Mouse (Mus musculus): ENCODE measurements around the gene Nipa2. TPM values are rescaled to one million over a fixed set of nuclear protein-coding genes. Genes with fewer than 3 reads are reported as not detected.

Nipa2 gene
- polyA plus RNA-seq (2011; ENCODE audit: insufficient read depth, insufficient read length, low replicate concordance, missing spikeins) = 8.9 and 23.8 TPM in 2 replicates

DNA sequence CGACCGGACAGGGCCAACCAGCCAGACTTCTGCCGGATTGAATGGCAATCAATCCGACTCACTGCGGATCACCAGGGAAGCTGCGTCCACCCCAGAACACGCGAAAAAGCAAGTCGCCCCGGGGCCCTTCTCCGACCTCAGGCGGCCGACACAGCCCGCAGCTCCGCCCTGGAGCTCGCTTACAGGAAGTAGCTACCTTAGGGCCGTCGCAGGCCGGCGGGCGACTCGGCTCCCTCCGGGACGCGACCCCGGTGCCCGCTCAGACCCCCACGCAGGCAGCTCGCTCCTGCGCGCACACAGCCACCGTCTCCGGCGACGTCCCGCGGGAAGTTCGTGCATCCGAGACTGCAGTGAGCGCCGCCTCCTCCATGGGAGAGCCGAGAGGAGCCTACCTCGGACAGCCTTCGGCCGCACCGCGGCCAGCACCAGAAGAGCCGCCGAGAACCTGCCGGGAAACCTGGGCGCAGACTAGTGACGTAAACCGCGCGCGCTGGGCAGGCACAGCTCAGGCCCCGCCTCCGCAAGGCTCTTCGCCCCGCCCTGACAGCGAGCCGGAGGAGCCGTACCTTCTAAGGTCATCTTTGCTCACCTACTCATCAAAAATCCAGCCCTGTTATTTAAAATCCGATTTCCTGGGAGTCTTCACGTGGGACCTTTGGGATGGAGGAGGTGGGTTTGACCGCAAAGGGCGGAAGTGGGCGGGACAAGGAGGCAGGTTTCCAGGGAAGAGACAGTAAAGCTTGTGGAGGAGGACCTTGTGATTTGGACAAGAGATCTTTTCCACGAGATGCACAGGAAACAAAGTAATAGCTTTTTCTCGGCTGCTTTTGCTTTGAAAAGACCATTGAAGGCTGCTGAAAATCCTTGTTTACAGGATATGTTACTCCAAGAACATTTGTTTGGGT, at the start of gene Nipa2:
TSS of gene Nipa2 (minus strand) at position 473 of the 905 bp plus-strand sequence.
- Histone ChIP-seq H3K4me1 (ENCODE audit: control insufficient read depth, insufficient read depth, low read length) (0 out of 2 replicates have a peak, but pooled peaks cover 1% of the 10 kb centered on the region), H3K27ac (ENCODE audit: control insufficient read depth, insufficient read depth, low read depth, low read length, poor library complexity) (peak within 1 kb of the TSS; percentile 95), H3K4me3 (replicated peaks; ENCODE audit: control insufficient read depth, low read depth, low read length) (peak within 1 kb of the TSS; percentile 90)
- WGBS = under 1% methylated on average over 70 of the region's 70 CpGs
- peak; percentile 83; the same call in 1 of the 2 replicates for TF ChIP-seq POLR2A (IDR thresholded peaks at IDR 0.05; ENCODE audit: borderline replicate concordance, control insufficient read depth, low read depth, low read length)
- TF ChIP-seq CTCF (IDR thresholded peaks at IDR 0.05; ENCODE audit: control insufficient read depth, insufficient read depth, low read length) = no peak

DNA sequence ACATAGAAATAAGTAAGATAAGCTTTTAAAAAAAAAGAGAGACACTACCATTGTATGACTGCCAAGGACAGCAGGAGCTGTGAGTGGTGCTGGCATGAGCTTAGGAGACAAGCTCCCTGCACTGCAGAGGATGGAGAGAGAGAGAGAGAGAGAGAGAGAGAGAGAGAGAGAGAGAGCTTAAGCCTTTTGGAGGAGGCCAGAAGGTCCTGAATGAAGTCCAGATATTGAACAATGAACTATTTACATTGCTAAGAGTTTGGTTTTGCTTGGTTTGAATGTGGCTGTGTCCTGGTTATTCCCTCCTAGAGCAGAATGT, 48.7 kb upstream of the Nipa2 start:
- no peak overlapping the region for H3K27ac ChIP-seq (ENCODE audit: control insufficient read depth, insufficient read depth, low read depth, low read length, poor library complexity)

GRCm38 (mm10) chr7:56010318-56011017, 48.2 kb upstream of the Nipa2 start:
- no peak overlapping the region for H3K27ac ChIP-seq (ENCODE audit: control insufficient read depth, insufficient read depth, low read depth, low read length, poor library complexity)
- no peaks in the 10 kb centered on the region; the same call in 1 of the 2 replicates for H3K4me1 ChIP-seq (ENCODE audit: control insufficient read depth, insufficient read depth, low read length)
- 80% methylated on average over 4 of the region's 4 CpGs for WGBS
- TF ChIP-seq CTCF (IDR thresholded peaks at IDR 0.05; ENCODE audit: control insufficient read depth, insufficient read depth, low read length) = no peak
- TF ChIP-seq POLR2A (IDR thresholded peaks at IDR 0.05; ENCODE audit: borderline replicate concordance, control insufficient read depth, low read depth, low read length) = no peak
- H3K4me3 ChIP-seq (replicated peaks; ENCODE audit: control insufficient read depth, low read depth, low read length) = no peak overlapping the region

More for the DNA sequence above, 48.7 kb upstream of the Nipa2 start:
- TF ChIP-seq CTCF (IDR thresholded peaks at IDR 0.05; ENCODE audit: control insufficient read depth, insufficient read depth, low read length) = no peak
- no peak for TF ChIP-seq POLR2A (IDR thresholded peaks at IDR 0.05; ENCODE audit: borderline replicate concordance, control insufficient read depth, low read depth, low read length)
- no peaks in the 10 kb centered on the region; the same call in 1 of the 2 replicates for H3K4me1 ChIP-seq (ENCODE audit: control insufficient read depth, insufficient read depth, low read length)
- no peak overlapping the region for H3K4me3 ChIP-seq (replicated peaks; ENCODE audit: control insufficient read depth, low read depth, low read length)

DNA sequence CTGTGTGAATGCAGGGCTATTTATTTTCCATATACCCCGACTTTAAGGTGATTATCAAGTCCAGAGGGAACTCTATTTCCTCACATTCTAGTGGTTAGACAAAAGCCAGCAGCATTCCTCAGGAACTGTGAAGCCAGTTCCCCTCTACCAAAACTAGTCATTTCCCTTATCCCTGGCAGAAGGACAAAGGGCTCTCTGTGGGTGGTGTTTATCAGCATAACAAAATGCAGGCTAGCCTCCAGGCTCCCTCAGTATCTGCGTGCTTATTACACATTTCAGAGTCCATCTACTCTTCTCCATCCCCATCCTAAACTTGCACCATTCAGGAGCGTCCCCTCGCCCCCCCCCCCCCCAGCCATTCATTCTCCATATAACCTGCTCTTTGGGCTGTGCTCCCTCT, 36.7 kb upstream of the Nipa2 start:
- Histone ChIP-seq H3K4me1 (ENCODE audit: control insufficient read depth, insufficient read depth, low read length) (no peaks in the 10 kb centered on the region; the same call in 1 of the 2 replicates), H3K27ac (ENCODE audit: control insufficient read depth, insufficient read depth, low read depth, low read length, poor library complexity) (no peak overlapping the region)
- 74% methylated on average over 4 of the region's 4 CpGs for whole genome bisulfite sequencing

GRCm38 (mm10) chr7:55995013-55995412, 32.7 kb upstream of the Nipa2 start:
- Histone ChIP-seq H3K4me1 (ENCODE audit: control insufficient read depth, insufficient read depth, low read length) (no peaks in the 10 kb centered on the region; the same call in 1 of the 2 replicates), H3K4me3 (replicated peaks; ENCODE audit: control insufficient read depth, low read depth, low read length) (no peak overlapping the region), H3K27ac (ENCODE audit: control insufficient read depth, insufficient read depth, low read depth, low read length, poor library complexity) (no peak overlapping the region)
- TF ChIP-seq CTCF (IDR thresholded peaks at IDR 0.05; ENCODE audit: control insufficient read depth, insufficient read depth, low read length) = no peak
- TF ChIP-seq POLR2A (IDR thresholded peaks at IDR 0.05; ENCODE audit: borderline replicate concordance, control insufficient read depth, low read depth, low read length) = no peak
- 82% methylated on average over 4 of the region's 4 CpGs for WGBS

More for the DNA sequence above, 36.7 kb upstream of the Nipa2 start:
- TF ChIP-seq POLR2A (IDR thresholded peaks at IDR 0.05; ENCODE audit: borderline replicate concordance, control insufficient read depth, low read depth, low read length) (no peak), CTCF (IDR thresholded peaks at IDR 0.05; ENCODE audit: control insufficient read depth, insufficient read depth, low read length) (no peak)
- H3K4me3 ChIP-seq (replicated peaks; ENCODE audit: control insufficient read depth, low read depth, low read length) = no peak overlapping the region

DNA sequence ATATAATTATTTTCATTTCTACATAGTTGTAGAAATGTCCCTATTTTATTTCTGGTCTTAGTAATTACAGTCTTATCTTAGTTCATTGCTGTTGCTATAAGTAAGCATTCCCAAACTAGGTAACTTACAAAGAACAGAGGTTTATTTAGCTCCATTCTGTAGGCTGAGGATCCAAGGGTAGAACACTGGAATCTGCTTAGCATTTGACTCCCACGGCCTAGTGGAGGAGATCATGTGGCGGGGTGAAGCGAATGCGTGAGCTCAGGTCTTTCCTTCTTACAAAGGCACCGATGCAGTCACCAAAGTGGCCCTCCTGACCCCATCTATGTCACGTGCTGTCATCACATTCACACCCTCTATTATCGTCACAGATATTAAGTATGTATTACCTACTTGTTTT, 29.6 kb upstream of the Nipa2 start:
- H3K4me3 ChIP-seq (replicated peaks; ENCODE audit: control insufficient read depth, low read depth, low read length) = no peak overlapping the region
- WGBS = 95% methylated on average over 7 of the region's 7 CpGs
- H3K4me1 ChIP-seq (ENCODE audit: control insufficient read depth, insufficient read depth, low read length) = no peaks in the 10 kb centered on the region
- no peak overlapping the region for H3K27ac ChIP-seq (ENCODE audit: control insufficient read depth, insufficient read depth, low read depth, low read length, poor library complexity)
- TF ChIP-seq CTCF (IDR thresholded peaks at IDR 0.05; ENCODE audit: control insufficient read depth, insufficient read depth, low read length) (no peak), POLR2A (IDR thresholded peaks at IDR 0.05; ENCODE audit: borderline replicate concordance, control insufficient read depth, low read depth, low read length) (no peak)

DNA sequence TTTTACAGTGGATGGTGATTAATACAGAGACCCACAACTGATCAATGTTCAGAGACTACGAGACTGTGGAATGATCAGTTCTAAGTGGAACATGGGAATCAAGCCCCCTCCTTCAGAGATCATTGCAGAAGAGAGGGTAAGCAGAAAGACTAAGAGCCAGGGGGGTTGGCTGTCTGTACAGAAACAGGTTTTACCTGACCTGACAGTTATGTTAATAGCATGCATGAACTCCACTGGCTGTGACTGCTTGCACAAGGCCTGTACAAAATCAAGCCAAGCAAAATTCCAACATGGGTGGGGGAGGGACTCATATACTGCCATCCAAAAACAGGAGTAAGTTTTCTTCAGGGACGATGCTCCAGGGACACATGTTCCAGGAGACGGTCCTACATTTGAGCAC, 28.9 kb upstream of the Nipa2 start:
- no peak overlapping the region for H3K27ac ChIP-seq (ENCODE audit: control insufficient read depth, insufficient read depth, low read depth, low read length, poor library complexity)
- TF ChIP-seq CTCF (IDR thresholded peaks at IDR 0.05; ENCODE audit: control insufficient read depth, insufficient read depth, low read length) (no peak), POLR2A (IDR thresholded peaks at IDR 0.05; ENCODE audit: borderline replicate concordance, control insufficient read depth, low read depth, low read length) (no peak)
- WGBS = 92% methylated on average over 3 of the region's 3 CpGs

More for the DNA sequence above, 28.9 kb upstream of the Nipa2 start:
- no peak overlapping the region for H3K4me3 ChIP-seq (replicated peaks; ENCODE audit: control insufficient read depth, low read depth, low read length)
- no peaks in the 10 kb centered on the region for H3K4me1 ChIP-seq (ENCODE audit: control insufficient read depth, insufficient read depth, low read length)
